Mouse (Mus musculus) small intestine, adult 2 months (tissue): ENCODE results near the gene Tagln3. TPM values are rescaled to one million over a fixed set of nuclear protein-coding genes. Genes with fewer than 3 reads are reported as not detected.

ENCODE experiments used
- H3K27ac ChIP-seq: fragments of 200-500 bp; 2 replicates; pipeline ENCODE4 v1.5.1; 2012; ENCODE audit warnings: low read depth, low read length, control low read depth, inconsistent platforms; ENCODE audit not compliant: insufficient read depth
- H3K27me3 ChIP-seq: fragments of 200-500 bp; 2 replicates; pipeline ENCODE4 v1.6.1; 2012; ENCODE audit warnings: mild to moderate bottlenecking, moderate library complexity, low read length, inconsistent platforms; ENCODE audit not compliant: control insufficient read depth, insufficient read depth
- H3K36me3 ChIP-seq: fragments of 200-500 bp; 2 replicates; pipeline ENCODE4 v1.6.1; 2012; ENCODE audit warnings: mild to moderate bottlenecking, low read length, control low read depth, inconsistent platforms; ENCODE audit not compliant: control insufficient read depth, insufficient read depth
- H3K4me1 ChIP-seq: fragments of 200-500 bp; 2 replicates; pipeline ENCODE4 v1.6.1; 2012; ENCODE audit warnings: low read length, inconsistent platforms, mixed read lengths; ENCODE audit not compliant: control insufficient read depth, insufficient read depth, insufficient read length
- H3K4me3 ChIP-seq: fragments of 200-500 bp; 2 replicates; pipeline ENCODE4 v1.5.1; 2012; ENCODE audit warnings: low read depth, mild to moderate bottlenecking, control low read depth, inconsistent platforms, low read length, moderate library complexity
- CTCF ChIP-seq: fragments of 200-500 bp; IDR thresholded peaks from 2 replicates; pipeline ENCODE4 v1.5.1; 2012; ENCODE audit warnings: low read depth, mild to moderate bottlenecking, control low read depth, inconsistent platforms, low read length, moderate library complexity, mixed read lengths; ENCODE audit not compliant: insufficient replicate concordance, insufficient read length; ENCODE audit errors: extremely low read depth
- POLR2A ChIP-seq: fragments of 200-500 bp; IDR thresholded peaks from 2 replicates; pipeline ENCODE4 v1.6.1; 2012; ENCODE audit warnings: low read depth, mild to moderate bottlenecking, control low read depth, inconsistent platforms, low read length, moderate library complexity
- WGBS: fragments of 180-500 bp; shearing (Covaris S2); methylation state at CpG from one replicate; pipeline ENCODE4 v1.1.7; 2018; 5-methylcytosine and 5-hydroxymethylcytosine counted together
- polyA plus RNA-seq: library from polyadenylated mRNA; depleted of rRNA; stranded (reverse); fragments of >200 nt; gene quantifications from 2 replicates; pipeline ENCODE4 v1.2.3, GENCODE M21; 2012

Gene Tagln3
- polyA plus RNA-seq, 1 experiment = 0.55 TPM

DNA sequence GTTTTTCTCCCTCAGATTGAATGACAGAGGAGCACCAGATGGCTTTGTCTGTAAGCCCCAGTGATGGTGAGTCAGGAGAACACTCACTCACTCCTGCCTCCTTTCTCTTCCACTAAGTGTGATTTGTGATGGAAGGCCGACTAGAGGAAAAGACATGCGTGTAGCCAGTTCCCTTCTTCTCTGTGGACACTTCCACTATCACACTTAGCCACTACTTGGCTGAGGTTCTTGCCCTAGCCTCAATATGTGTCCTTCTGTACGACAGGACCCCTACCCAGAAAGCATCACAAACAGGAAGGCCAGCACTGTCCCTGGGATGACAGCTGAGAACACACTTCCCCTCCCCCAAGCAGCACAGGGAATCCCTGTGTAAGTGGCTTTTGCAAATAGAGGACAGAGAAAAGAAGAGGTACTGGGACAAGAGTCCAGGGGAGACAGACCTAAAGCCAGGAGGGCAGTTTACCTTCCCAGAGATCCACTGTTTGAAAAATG, 1.9 kb downstream of the Tagln3 start:
- TF ChIP-seq POLR2A (no peak), CTCF (no peak)
- 89% methylated on average over 3 of the region's 3 CpGs for WGBS
- H3K27ac ChIP-seq = no peak overlapping the region
- H3K4me3 ChIP-seq = no peak overlapping the region
- H3K27me3 ChIP-seq = no peaks in the 10 kb centered on the region; the same call in 1 of the 2 replicates
- no peaks in the 10 kb centered on the region for H3K36me3 ChIP-seq
- H3K4me1 ChIP-seq = peaks cover 8% of the 10 kb centered on the region; the same call in 1 of the 2 replicates

DNA sequence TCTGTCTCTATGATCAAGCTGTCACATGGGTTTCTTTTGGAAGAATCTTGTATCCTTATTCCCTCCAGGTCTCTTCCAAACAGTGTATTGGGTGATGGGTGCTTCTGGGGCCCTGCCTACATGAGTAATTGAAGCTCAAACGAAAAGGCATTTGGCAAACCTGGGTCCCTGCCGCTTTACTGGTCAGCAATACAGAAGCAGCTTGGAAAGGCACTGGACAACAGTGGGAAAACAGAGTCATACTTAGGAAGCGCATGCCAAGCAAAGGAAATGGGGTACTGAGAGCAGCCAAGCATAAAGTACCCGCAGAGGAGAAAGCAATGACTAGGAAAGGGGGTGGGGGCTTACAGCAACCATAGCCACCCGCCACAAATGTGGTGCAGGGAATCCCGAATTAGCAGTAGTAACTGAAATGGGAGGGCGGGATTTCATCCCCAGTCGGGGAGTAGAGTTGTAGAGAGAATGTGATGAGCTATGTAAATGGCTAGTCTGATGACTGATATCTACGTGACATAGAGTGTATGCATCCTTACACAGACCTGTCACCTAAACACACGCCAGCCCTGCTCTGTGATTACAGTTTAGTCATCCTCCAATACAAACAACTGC, 4.3 kb downstream of the Tagln3 start:
- WGBS = 89% methylated on average over 10 of the region's 10 CpGs
- Histone ChIP-seq H3K4me3 (no peak overlapping the region), H3K36me3 (no peaks in the 10 kb centered on the region), H3K27me3 (no peaks in the 10 kb centered on the region; the same call in 1 of the 2 replicates), H3K27ac (no peak overlapping the region), H3K4me1 (peaks cover 8% of the 10 kb centered on the region; the same call in 1 of the 2 replicates)
- no peak for TF ChIP-seq CTCF
- no peak for TF ChIP-seq POLR2A

DNA sequence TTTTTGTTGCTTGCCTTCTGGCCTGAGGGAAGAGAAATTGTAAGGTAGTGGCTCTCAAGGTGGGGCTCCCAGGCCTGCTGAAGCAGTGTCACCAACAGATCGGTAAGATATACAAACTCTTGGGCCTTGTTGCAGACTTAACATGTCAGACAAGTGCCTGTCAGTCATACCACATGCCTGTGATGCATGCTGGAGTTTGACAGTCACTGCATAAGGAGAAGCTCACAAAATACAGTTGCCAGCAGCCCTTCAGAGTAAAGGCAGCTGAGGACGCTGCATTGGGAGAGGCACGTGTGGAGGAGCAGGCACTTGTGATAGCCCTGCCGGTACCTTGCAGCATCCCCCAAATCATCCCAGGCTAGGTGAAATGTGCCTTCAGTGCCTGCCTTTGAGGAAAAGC, 6.1 kb downstream of the Tagln3 start:
- Histone ChIP-seq H3K27ac (no peak overlapping the region), H3K4me3 (no peak overlapping the region), H3K36me3 (no peaks in the 10 kb centered on the region), H3K27me3 (no peaks in the 10 kb centered on the region), H3K4me1 (no peaks in the 10 kb centered on the region)
- no peak for TF ChIP-seq CTCF
- 87% methylated on average over 4 of the region's 4 CpGs for WGBS

DNA sequence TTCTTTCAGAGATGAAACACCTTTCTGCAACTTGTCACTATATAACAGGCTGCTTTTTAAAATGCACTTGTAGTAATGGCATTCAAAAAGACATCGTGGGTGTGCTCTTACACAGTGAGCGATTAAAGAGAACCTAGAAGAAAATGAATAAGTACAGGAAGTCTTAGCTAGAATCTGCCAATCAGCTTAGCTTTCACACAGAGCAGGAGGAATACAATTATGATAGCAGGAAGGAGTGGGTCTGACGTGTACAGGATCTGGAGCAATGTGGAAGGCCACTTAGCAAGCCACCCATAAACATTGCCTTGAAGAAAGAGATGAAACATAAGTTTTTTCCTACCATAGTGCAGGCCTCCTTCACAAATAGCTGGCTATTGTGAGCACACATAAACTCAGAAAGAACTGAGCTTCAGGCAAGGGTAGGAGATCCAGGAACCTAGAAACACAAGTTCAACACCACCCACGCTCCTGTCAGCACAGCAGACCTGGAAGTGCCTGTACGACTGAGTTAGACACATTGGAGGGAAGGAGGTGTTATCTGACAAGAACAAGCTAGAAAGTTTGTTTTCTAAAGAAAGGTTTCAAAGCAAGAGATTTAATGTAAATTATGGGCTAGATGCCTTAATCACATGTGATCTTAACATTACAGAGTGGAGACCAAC, 9.8 kb downstream of the Tagln3 start:
- H3K4me3 ChIP-seq = no peak overlapping the region
- H3K4me1 ChIP-seq = no peaks in the 10 kb centered on the region
- H3K27me3 ChIP-seq = no peaks in the 10 kb centered on the region
- no peak for TF ChIP-seq POLR2A
- no peak for TF ChIP-seq CTCF
- no peak overlapping the region for H3K27ac ChIP-seq
- H3K36me3 ChIP-seq = no peaks in the 10 kb centered on the region
- 84% methylated on average over 5 of the region's 5 CpGs for WGBS

DNA sequence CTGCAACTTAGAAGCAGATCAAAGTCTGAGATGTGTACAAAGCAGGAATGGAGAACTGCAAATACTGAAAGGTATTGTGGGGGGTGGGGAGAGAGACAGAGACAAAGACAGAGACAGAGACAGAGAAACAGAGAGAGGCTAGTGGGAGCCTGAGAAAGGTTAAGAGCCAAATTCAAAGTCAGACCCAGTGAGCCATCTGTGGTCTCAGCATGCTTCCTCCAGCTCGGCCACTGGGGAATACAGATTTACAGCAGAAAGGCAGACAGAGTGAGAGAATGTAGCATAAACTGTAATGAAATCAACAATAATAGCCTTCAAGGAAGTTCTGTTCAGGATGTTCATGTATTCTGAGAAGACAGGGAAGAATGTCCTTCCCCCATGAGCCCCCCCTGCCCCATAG, 10.5 kb downstream of the Tagln3 start:
- Histone ChIP-seq H3K36me3 (no peaks in the 10 kb centered on the region), H3K27me3 (no peaks in the 10 kb centered on the region), H3K4me3 (no peak overlapping the region), H3K4me1 (no peaks in the 10 kb centered on the region), H3K27ac (no peak overlapping the region)
- WGBS = 65% methylated on average over 1 of the region's 1 CpGs
- TF ChIP-seq POLR2A = no peak
- TF ChIP-seq CTCF = no peak

DNA sequence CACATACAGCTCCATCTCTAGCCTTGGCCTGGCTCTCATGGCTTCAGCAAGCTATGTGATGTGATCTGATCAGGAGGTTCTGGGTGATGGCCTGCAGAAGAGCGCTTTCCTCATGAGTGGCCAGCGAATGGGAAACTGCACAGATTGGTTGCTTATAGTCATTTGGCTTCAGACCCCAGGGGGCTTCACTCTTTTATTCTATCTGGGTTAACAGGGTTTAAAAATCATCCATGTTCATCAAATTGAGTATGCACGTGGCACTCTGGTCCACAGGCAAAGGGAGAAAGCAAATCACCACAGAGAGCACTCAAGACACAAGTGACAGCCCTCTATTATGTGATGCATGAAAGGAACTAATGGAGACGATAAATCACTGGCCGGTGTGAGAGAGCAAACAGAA, 11.1 kb downstream of the Tagln3 start:
- Histone ChIP-seq H3K27me3 (no peaks in the 10 kb centered on the region), H3K27ac (no peak overlapping the region), H3K4me1 (no peaks in the 10 kb centered on the region), H3K4me3 (no peak overlapping the region), H3K36me3 (no peaks in the 10 kb centered on the region)
- TF ChIP-seq POLR2A (no peak), CTCF (no peak)
- WGBS = 89% methylated on average over 5 of the region's 5 CpGs

DNA sequence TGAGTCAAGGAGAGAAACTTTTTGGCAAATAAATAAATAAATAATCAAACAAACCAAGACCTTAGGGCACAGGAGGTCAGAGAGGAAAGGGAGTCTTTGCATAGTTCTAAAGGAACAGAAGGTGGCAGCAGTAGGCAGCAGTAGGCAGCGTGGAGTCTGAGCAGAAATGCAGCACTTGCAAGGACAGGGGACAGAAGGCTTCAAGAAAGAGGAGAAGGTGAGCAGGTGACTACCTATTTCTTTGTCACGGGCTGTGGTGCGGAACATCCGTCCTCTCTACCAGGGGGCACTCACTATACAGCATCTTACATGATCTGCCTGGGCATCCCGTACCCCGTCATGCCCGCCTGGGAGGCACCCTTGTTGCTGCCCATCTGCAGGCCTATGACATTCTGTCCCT, 13.1 kb downstream of the Tagln3 start:
- peak; percentile 35; the same call in 1 of the 2 replicates for TF ChIP-seq CTCF
- TF ChIP-seq POLR2A = no peak
- no peak overlapping the region for H3K4me3 ChIP-seq
- H3K27me3 ChIP-seq = no peaks in the 10 kb centered on the region
- H3K36me3 ChIP-seq = no peaks in the 10 kb centered on the region
- WGBS = 69% methylated on average over 7 of the region's 7 CpGs
- H3K4me1 ChIP-seq = no peaks in the 10 kb centered on the region
- H3K27ac ChIP-seq = no peak overlapping the region
